In genomic region chr7:12949872-12950229, GRCm38 (mm10) we compare ENCODE assay signal across 9 mouse cellular contexts. TPM values are rescaled to one million over a fixed set of nuclear protein-coding genes. Genes with fewer than 3 reads are reported as not detected.
DNase-seq lines count a peak whose midpoint lies in the region; ATAC-seq and TF ChIP-seq lines count a peak whose summit lies in the region.
"Had no signal": no experiment of that assay in that cellular context is flagged by ENCODE, and none has a peak within 500 bp of the region (broad histone marks: within the 10 kb centered on the region; RNA-seq: fewer than 3 reads in every experiment).

No protein-coding gene starts in this region.

- H3K9me3 ChIP-seq in heart, embryonic 14.5 days (ENCODE audit: control insufficient read depth, low read length): no peaks in the 10 kb centered on the region
- no peaks in the 10 kb centered on the region for H3K9me3 ChIP-seq in MEL (replicated peaks; ENCODE audit: insufficient read depth, low read length)
- no peaks in the 10 kb centered on the region for H3K9me3 ChIP-seq in hindbrain, embryonic 12.5 days (replicated peaks)
- H3K9me3 ChIP-seq in midbrain, embryonic 10.5 days (replicated peaks): no peaks in the 10 kb centered on the region
- H3K9me3 ChIP-seq: G1E had no signal

- H3K27ac ChIP-seq in heart, embryonic 14.5 days (replicated peaks in 1 of 2; ENCODE audit: control insufficient read depth in 1 of 2, insufficient read depth in 1 of 2, low read depth in 2 of 2, low read length in 2 of 2): peak overlapping the region; percentile 79 to 91
- H3K27ac ChIP-seq in MEL (ENCODE audit: control insufficient read depth, low read depth, low read length): peak overlapping the region; percentile 68
- peak overlapping the region; percentile 80 for H3K27ac ChIP-seq in hindbrain, embryonic 12.5 days
- peak overlapping the region; percentile 94 for H3K27ac ChIP-seq in midbrain, embryonic 10.5 days (replicated peaks)

- H3K79me2 ChIP-seq in MEL (ENCODE audit: control insufficient read depth, insufficient read depth, low read length, poor library complexity): no peaks in the 10 kb centered on the region; the same call in 1 of the 2 replicates

- H3K9ac ChIP-seq in heart, embryonic 14.5 days (ENCODE audit: low read length): peak overlapping the region; percentile 74
- H3K9ac ChIP-seq in MEL (ENCODE audit: control insufficient read depth, low read depth, low read length, poor library complexity, severe bottlenecking): peak overlapping the region; percentile 83
- peak overlapping the region; percentile 66 for H3K9ac ChIP-seq in hindbrain, embryonic 12.5 days

- TF ChIP-seq POLR2A in MEL (IDR thresholded peaks at IDR 0.05; ENCODE audit: control insufficient read depth in 1 of 2, insufficient read depth in 1 of 2, low read depth in 1 of 2, low read length in 2 of 2, poor library complexity in 1 of 2): no peak

- no peaks in the 10 kb centered on the region for H3K27me3 ChIP-seq in heart, embryonic 14.5 days (ENCODE audit: control insufficient read depth, insufficient read depth, low read length)
- H3K27me3 ChIP-seq in MEL (ENCODE audit: control insufficient read depth in 1 of 2, insufficient read depth in 2 of 2, low read length in 2 of 2): no peaks in the 10 kb centered on the region; a peak in 1 of 4 replicates
- H3K27me3 ChIP-seq in hindbrain, embryonic 12.5 days: no peaks in the 10 kb centered on the region
- H3K27me3 ChIP-seq in midbrain, embryonic 10.5 days (ENCODE audit: low read depth, poor library complexity, severe bottlenecking): no peaks in the 10 kb centered on the region

- peak overlapping the region; percentile 48 to 68 for H3K4me3 ChIP-seq in heart, embryonic 14.5 days (ENCODE audit: control insufficient read depth in 1 of 2, insufficient read depth in 1 of 2, low read depth in 1 of 2, low read length in 2 of 2)
- peak overlapping the region; percentile 55 to 80 for H3K4me3 ChIP-seq in MEL (ENCODE audit: control insufficient read depth in 1 of 2, insufficient read depth in 1 of 2, low read depth in 2 of 2, low read length in 2 of 2)
- peak overlapping the region; percentile 45 for H3K4me3 ChIP-seq in hindbrain, embryonic 12.5 days
- peak overlapping the region; percentile 59 for H3K4me3 ChIP-seq in midbrain, embryonic 10.5 days

- no peaks in the 10 kb centered on the region for H3K36me3 ChIP-seq in heart, embryonic 14.5 days (ENCODE audit: control insufficient read depth, insufficient read depth, low read length)
- peaks cover 0 to 4% of the 10 kb centered on the region in 2 experiments; a peak in 2 of 4 replicates for H3K36me3 ChIP-seq in MEL (ENCODE audit: control insufficient read depth in 1 of 2, insufficient read depth in 2 of 2, low read length in 2 of 2)
- no peaks in the 10 kb centered on the region for H3K36me3 ChIP-seq in hindbrain, embryonic 12.5 days
- H3K36me3 ChIP-seq in midbrain, embryonic 10.5 days: no peaks in the 10 kb centered on the region
- H3K36me3 ChIP-seq: G1E had no signal

- WGBS in heart, embryonic 14.5 days: 9% methylated on average over 16 of the region's 16 CpGs
- 6% methylated on average over 16 of the region's 16 CpGs for WGBS in hindbrain, embryonic 12.5 days
- WGBS in midbrain, embryonic 10.5 days: 11% methylated on average over 16 of the region's 16 CpGs

- ATAC-seq in heart, embryonic 14.5 days (ENCODE audit: insufficient number of reproducible peaks, insufficient read depth, low FRiP score, low read depth): no peak
- no peak; the same call in 1 of the 2 replicates for ATAC-seq in hindbrain, embryonic 12.5 days (ENCODE audit: low FRiP score)

- peak overlapping the region; percentile 83 for H3K4me2 ChIP-seq in heart, embryonic 14.5 days (ENCODE audit: low read length)
- peak overlapping the region; percentile 82 for H3K4me2 ChIP-seq in hindbrain, embryonic 12.5 days (replicated peaks)

- TF ChIP-seq CTCF in MEL (IDR thresholded peaks at IDR 0.05 in 2 of 3, conservative IDR thresholded peaks at IDR 0.05 in 1 of 3; ENCODE audit: control insufficient read depth in 1 of 3, insufficient read depth in 1 of 3, low read depth in 2 of 3, low read length in 3 of 3, poor library complexity in 1 of 3, severe bottlenecking in 1 of 3): no peak

- TF ChIP-seq RAD21 in MEL (IDR thresholded peaks at IDR 0.05; ENCODE audit: low read depth, low read length): no peak

- no peak for TF ChIP-seq EP300 in MEL (IDR thresholded peaks at IDR 0.05; ENCODE audit: low read depth in 1 of 2, low read length in 2 of 2)

- no peak for DNase-seq in heart, adult 8-10 months (ENCODE audit: low spot score)
- DNase-seq in MEL (ENCODE audit: low read depth, low spot score): no peak
- DNase-seq in midbrain, embryonic 10.5 days (ENCODE audit: low spot score): no peak
- no peak for DNase-seq in right cerebral cortex, postnatal 25 days
- DNase-seq in adrenal gland, postnatal 14 days: no peak
- no peak for DNase-seq in thymus, adult 18-20 months

- H3K4me1 ChIP-seq in heart, embryonic 14.5 days (ENCODE audit: control insufficient read depth in 2 of 2, insufficient read depth in 2 of 2, low read length in 2 of 2): peaks cover 6 to 8% of the 10 kb centered on the region in 2 experiments
- peaks cover 0 to 14% of the 10 kb centered on the region in 2 experiments; a peak in 2 of 4 replicates for H3K4me1 ChIP-seq in MEL (ENCODE audit: control insufficient read depth in 1 of 2, insufficient read depth in 2 of 2, low read length in 2 of 2)
- peaks cover 12% of the 10 kb centered on the region for H3K4me1 ChIP-seq in hindbrain, embryonic 12.5 days
- H3K4me1 ChIP-seq in midbrain, embryonic 10.5 days: peaks cover 17% of the 10 kb centered on the region

TF ChIP-seq in MEL, 35 proteins besides CTCF, POLR2A, EP300 and RAD21:
- TF ChIP-seq TAL1 (IDR thresholded peaks at IDR 0.05; ENCODE audit: low read length) (no peak), E2F4 (IDR thresholded peaks at IDR 0.05; ENCODE audit: borderline replicate concordance, low read depth, low read length) (no peak), HCFC1 (IDR thresholded peaks at IDR 0.05; ENCODE audit: low read depth, low read length) (no peak), ZMIZ1 (IDR thresholded peaks at IDR 0.05; ENCODE audit: low read depth, low read length) (no peak), JUND (IDR thresholded peaks at IDR 0.05; ENCODE audit: low read depth, low read length) (no peak), BHLHE40 (IDR thresholded peaks at IDR 0.05; ENCODE audit: borderline replicate concordance, low read depth, low read length) (no peak)

RNA-seq across cellular contexts. Expression of gene Zfp324, which starts 15.8 kb away (rescaled TPM):
- 6.1 and 6.3 TPM in 2 replicates for polyA plus RNA-seq in heart, embryonic 14.5 days (2014; fragmentation: Nextera tagmentation; extraction: Ambion mirVana)
- total RNA-seq in heart, adult 8-10 months (2022): 1 to 10 TPM; 2.7 to 3.2 (median 2.8) TPM
- total RNA-seq in MEL (2012; rRNA removed): 5.9 and 9.9 TPM in 2 replicates
- polyA plus RNA-seq in MEL (2012; ENCODE audit: insufficient read depth in 1 of 2, insufficient read length in 2 of 2, low read depth in 1 of 2, low replicate concordance in 2 of 2, missing spikeins in 1 of 2): 1 to 10 TPM in 1 of 2 experiments, not detected in 1; 5.2 TPM
- polyA plus RNA-seq in hindbrain, embryonic 12.5 days (2016; fragmentation: Nextera tagmentation; extraction: Ambion mirVana): 14.5 and 15.2 TPM in 2 replicates
- 11.4 and 13.2 TPM in 2 replicates for polyA plus RNA-seq in midbrain, embryonic 10.5 days (2016; fragmentation: Nextera tagmentation; extraction: Ambion mirVana)
- total RNA-seq in adrenal gland, postnatal 14 days (2021): 8.0 and 9.5 TPM in 2 replicates

RNA-seq across cellular contexts. Expression of gene Rnf225, which starts 22.6 kb away (rescaled TPM):
- polyA plus RNA-seq in heart, embryonic 14.5 days (2014; fragmentation: Nextera tagmentation; extraction: Ambion mirVana): 0.30 and 0.45 TPM in 2 replicates
- under 1 TPM; 0.22 to 0.31 (median 0.25) TPM for total RNA-seq in heart, adult 8-10 months (2022)
- 0.89 and 1.0 TPM in 2 replicates for total RNA-seq in MEL (2012; rRNA removed)
- 1 to 10 TPM in 1 of 2 experiments, not detected in 1; 2.3 TPM for polyA plus RNA-seq in MEL (2012; ENCODE audit: insufficient read depth in 1 of 2, insufficient read length in 2 of 2, low read depth in 1 of 2, low replicate concordance in 2 of 2, missing spikeins in 1 of 2)
- polyA plus RNA-seq in hindbrain, embryonic 12.5 days (2016; fragmentation: Nextera tagmentation; extraction: Ambion mirVana): 0.63 and 0.72 TPM in 2 replicates
- 0.47 and 0.83 TPM in 2 replicates for polyA plus RNA-seq in midbrain, embryonic 10.5 days (2016; fragmentation: Nextera tagmentation; extraction: Ambion mirVana)
- total RNA-seq in adrenal gland, postnatal 14 days (2021): 0.41 and 0.52 TPM in 2 replicates

RNA-seq across cellular contexts. Expression of gene Rps5, which starts 27.8 kb away (rescaled TPM):
- polyA plus RNA-seq in heart, embryonic 14.5 days (2014; fragmentation: Nextera tagmentation; extraction: Ambion mirVana): 660 and 762 TPM in 2 replicates
- total RNA-seq in heart, adult 8-10 months (2022): 100 to 1,000 TPM; 502 to 620 (median 561) TPM
- 3,873 and 4,196 TPM in 2 replicates for total RNA-seq in MEL (2012; rRNA removed)
- 1,000 to 10,000 TPM in 1 of 2 experiments, 100 to 1,000 TPM in 1; 960 to 2,915 TPM for polyA plus RNA-seq in MEL (2012; ENCODE audit: insufficient read depth in 1 of 2, insufficient read length in 2 of 2, low read depth in 1 of 2, low replicate concordance in 2 of 2, missing spikeins in 1 of 2)
- 497 and 613 TPM in 2 replicates for polyA plus RNA-seq in hindbrain, embryonic 12.5 days (2016; fragmentation: Nextera tagmentation; extraction: Ambion mirVana)
- 886 and 1,011 TPM in 2 replicates for polyA plus RNA-seq in midbrain, embryonic 10.5 days (2016; fragmentation: Nextera tagmentation; extraction: Ambion mirVana)
- total RNA-seq in adrenal gland, postnatal 14 days (2021): 842 and 996 TPM in 2 replicates

RNA-seq across cellular contexts. Expression of gene Zfp446, which starts 27.8 kb away (rescaled TPM):
- polyA plus RNA-seq in heart, embryonic 14.5 days (2014; fragmentation: Nextera tagmentation; extraction: Ambion mirVana): 4.4 and 5.2 TPM in 2 replicates
- 1 to 10 TPM; 2.2 to 4.1 (median 3.6) TPM for total RNA-seq in heart, adult 8-10 months (2022)
- 3.4 TPM in 2 replicates for total RNA-seq in MEL (2012; rRNA removed)
- polyA plus RNA-seq in MEL (2012; ENCODE audit: insufficient read depth in 1 of 2, insufficient read length in 2 of 2, low read depth in 1 of 2, low replicate concordance in 2 of 2, missing spikeins in 1 of 2): 1 to 10 TPM in 1 of 2 experiments, not detected in 1; 4.9 TPM
- polyA plus RNA-seq in hindbrain, embryonic 12.5 days (2016; fragmentation: Nextera tagmentation; extraction: Ambion mirVana): 14.8 and 16.2 TPM in 2 replicates
- 18.0 and 19.4 TPM in 2 replicates for polyA plus RNA-seq in midbrain, embryonic 10.5 days (2016; fragmentation: Nextera tagmentation; extraction: Ambion mirVana)
- 6.0 and 7.2 TPM in 2 replicates for total RNA-seq in adrenal gland, postnatal 14 days (2021)

RNA-seq across cellular contexts. Expression of gene Slc27a5, which starts 48.1 kb away (rescaled TPM):
- polyA plus RNA-seq in heart, embryonic 14.5 days (2014; fragmentation: Nextera tagmentation; extraction: Ambion mirVana): 0.08 TPM in 1 of 2 replicates, not detected in the other
- total RNA-seq in heart, adult 8-10 months (2022): not detected
- not detected in 2 replicates for total RNA-seq in MEL (2012; rRNA removed)
- polyA plus RNA-seq in MEL (2012; ENCODE audit: insufficient read depth in 1 of 2, insufficient read length in 2 of 2, low read depth in 1 of 2, low replicate concordance in 2 of 2, missing spikeins in 1 of 2): under 1 TPM in 1 of 2 experiments, not detected in 1; 0.13 TPM
- 0.26 TPM in 2 replicates for polyA plus RNA-seq in hindbrain, embryonic 12.5 days (2016; fragmentation: Nextera tagmentation; extraction: Ambion mirVana)
- polyA plus RNA-seq in midbrain, embryonic 10.5 days (2016; fragmentation: Nextera tagmentation; extraction: Ambion mirVana): 0.05 and 0.07 TPM in 2 replicates
- 2.6 and 51.1 TPM in 2 replicates for total RNA-seq in adrenal gland, postnatal 14 days (2021)
- polyA plus RNA-seq: G1E had no signal
